Mouse (Mus musculus) kidney, postnatal 0 days (tissue): ENCODE results near the gene Pagr1b. TPM values are rescaled to one million over a fixed set of nuclear protein-coding genes. Genes with fewer than 3 reads are reported as not detected.

Experiments
- ATAC-seq: fragments of 200-750 bp; cut with Nextera tagmentation; replicated peaks from 2 replicates; pipeline ENCODE4 v1.8.0; 2017; ENCODE audit warnings: low read depth, moderate number of reproducible peaks, moderate TSS enrichment, moderate library complexity; ENCODE audit not compliant: low FRiP score
- DNase-seq: peaks from one replicate; pipeline ENCODE4 v3.0.0-alpha.2; 2016; ENCODE audit warnings: low spot score
- H3K27ac ChIP-seq: fragments of 300-500 bp; sonication (generic); 2 replicates; pipeline ENCODE4 v1.5.1; 2014; ENCODE audit warnings: mild to moderate bottlenecking
- H3K27me3 ChIP-seq: fragments of 300-500 bp; sonication (generic); 2 replicates; pipeline ENCODE4 v1.6.1; 2014; ENCODE audit warnings: low read length, mixed read lengths; ENCODE audit not compliant: insufficient read depth
- H3K36me3 ChIP-seq: fragments of 300-500 bp; sonication (generic); 2 replicates; pipeline ENCODE4 v1.6.1; 2014; ENCODE audit warnings: low read length, mixed read lengths; ENCODE audit not compliant: insufficient read depth
- H3K4me1 ChIP-seq: fragments of 300-500 bp; sonication (generic); replicated peaks from 2 replicates; pipeline ENCODE4 v1.6.1; 2014; ENCODE audit warnings: antibody characterized with exemption, low read length, mixed read lengths; ENCODE audit not compliant: insufficient read depth
- H3K4me2 ChIP-seq: fragments of 300-500 bp; sonication (generic); 2 replicates; pipeline ENCODE4 v1.6.1; 2014; ENCODE audit warnings: mild to moderate bottlenecking, low read length, moderate library complexity, mixed read lengths
- H3K4me3 ChIP-seq: fragments of 300-500 bp; sonication (generic); replicated peaks from 2 replicates; pipeline ENCODE4 v1.5.1; 2014; ENCODE audit warnings: low read depth, low read length
- H3K9ac ChIP-seq: fragments of 300-500 bp; sonication (generic); 2 replicates; pipeline ENCODE4 v1.6.1; 2014; ENCODE audit warnings: low read depth, low read length
- H3K9me3 ChIP-seq: fragments of 300-500 bp; sonication (generic); replicated peaks from 2 replicates; pipeline ENCODE4 v1.6.1; 2016; ENCODE audit warnings: low read length, inconsistent platforms, mixed read lengths
- CTCF ChIP-seq: IDR thresholded peaks from 2 replicates; pipeline ENCODE4 v1.5.1; 2016; ENCODE audit warnings: antibody characterized with exemption, low read depth, mild to moderate bottlenecking, moderate library complexity
- WGBS: fragments of 180-500 bp; shearing (Covaris S2); extraction: QIAGEN DNeasy Blood & Tissue Kit; methylation state at CpG from one replicate; pipeline ENCODE4 v1.1.7; 2014; 5-methylcytosine and 5-hydroxymethylcytosine counted together
- polyA plus RNA-seq: library from polyadenylated mRNA; unstranded; fragments of >200 nt; fragmentation: Nextera tagmentation; extraction: Ambion mirVana; gene quantifications from 2 replicates; pipeline ENCODE4 v1.2.1, GENCODE M21; 2015

Gene Pagr1b
- polyA plus RNA-seq, 1 experiment from 2014 or later, result 0.21 TPM

- Histone ChIP-seq H3K4me3 (0 out of 2 replicates have a peak overlapping the region, but pooled peaks have one; percentile 7), H3K9me3 (no peaks in the 10 kb centered on the region), H3K4me1 (peaks cover 43% of the 10 kb centered on the region), H3K4me2 (0 out of 2 replicates have a peak overlapping the region, but pooled peaks have one; percentile 14), H3K27me3 (no peaks in the 10 kb centered on the region), H3K9ac (no peak overlapping the region), H3K27ac (peak overlapping the region; percentile 60), H3K36me3 (0 out of 2 replicates have a peak, but pooled peaks cover 13% of the 10 kb centered on the region)
- no peak for TF ChIP-seq CTCF
- no peak for DNase-seq
- no peak for ATAC-seq
- 31% methylated on average over 6 of the region's 6 CpGs for WGBS
Measured at GRCm38 (mm10) chr7:127017950-127018345, 1.7 kb upstream of the Pagr1b start.

GRCm38 (mm10) chr7:127016971-127017949 is 976 bp upstream of the Pagr1b start, which contains the start of gene Pagr1a:
Gene Pagr1a (minus strand): TSS chr7:127017352.
- H3K4me1 ChIP-seq, result peaks cover 41% of the 10 kb centered on the region
- peak; percentile 100 for DNase-seq
- 0 out of 2 replicates have a peak, but pooled peaks cover 7% of the 10 kb centered on the region for H3K36me3 ChIP-seq
- no peaks in the 10 kb centered on the region for H3K9me3 ChIP-seq
- H3K27me3 ChIP-seq, result no peaks in the 10 kb centered on the region
- peak; percentile 76 for ATAC-seq
- H3K9ac ChIP-seq, result peak within 1 kb of the TSS; percentile 82
- peak; percentile 88 for TF ChIP-seq CTCF
- H3K27ac ChIP-seq, result peak within 1 kb of the TSS; percentile 95
- H3K4me3 ChIP-seq, result peak within 1 kb of the TSS; percentile 68
- peak within 1 kb of the TSS; percentile 79 for H3K4me2 ChIP-seq
- WGBS, result 2% methylated on average over 39 of the region's 39 CpGs

- Histone ChIP-seq H3K27me3 (no peaks in the 10 kb centered on the region), H3K9me3 (no peaks in the 10 kb centered on the region), H3K27ac (peak overlapping the region; percentile 95), H3K4me3 (peak overlapping the region; percentile 68), H3K9ac (peak overlapping the region; percentile 82), H3K36me3 (0 out of 2 replicates have a peak, but pooled peaks cover 4% of the 10 kb centered on the region), H3K4me2 (peak overlapping the region; percentile 79), H3K4me1 (peaks cover 36% of the 10 kb centered on the region)
- WGBS, result 1% methylated on average over 22 of the region's 22 CpGs
- no peak for TF ChIP-seq CTCF
- DNase-seq (no peak), ATAC-seq (peak; percentile 27)
Measured at GRCm38 (mm10) chr7:127016486-127016938, 228 bp upstream of the Pagr1b start.

- Histone ChIP-seq H3K4me3 (peak overlapping the region; percentile 68), H3K9me3 (no peaks in the 10 kb centered on the region), H3K27ac (peak overlapping the region; percentile 95), H3K36me3 (0 out of 2 replicates have a peak, but pooled peaks cover 4% of the 10 kb centered on the region), H3K4me2 (peak overlapping the region; percentile 79), H3K9ac (peak overlapping the region; percentile 82), H3K27me3 (no peaks in the 10 kb centered on the region), H3K4me1 (peaks cover 32% of the 10 kb centered on the region; the same call in 1 of the 2 replicates)
- DNase-seq (peak; percentile 73), ATAC-seq (peak; percentile 34)
- no peak for TF ChIP-seq CTCF
- WGBS, result under 1% methylated on average over 10 of the region's 10 CpGs
Measured at GRCm38 (mm10) chr7:127016081-127016480, 203 bp downstream of the Pagr1b start.

- no peak for TF ChIP-seq CTCF
- Histone ChIP-seq H3K4me2 (no peak overlapping the region), H3K4me3 (no peak overlapping the region), H3K9me3 (no peaks in the 10 kb centered on the region), H3K27ac (peak overlapping the region; percentile 6; the same call in 1 of the 2 replicates), H3K36me3 (0 out of 2 replicates have a peak, but pooled peaks cover 4% of the 10 kb centered on the region), H3K27me3 (no peaks in the 10 kb centered on the region), H3K4me1 (peaks cover 26% of the 10 kb centered on the region; the same call in 1 of the 2 replicates), H3K9ac (no peak overlapping the region)
- WGBS, result 93% methylated on average over 12 of the region's 12 CpGs
- DNase-seq, result no peak
- ATAC-seq, result no peak
Measured at GRCm38 (mm10) chr7:127014993-127015392, 1.3 kb downstream of the Pagr1b start.

- no peak for TF ChIP-seq CTCF
- peak within 1 kb of the TSS; percentile 70 for H3K9ac ChIP-seq
- peak; percentile 87 for DNase-seq
- peak within 1 kb of the TSS; percentile 47 for H3K4me3 ChIP-seq
- peaks cover 21% of the 10 kb centered on the region; the same call in 1 of the 2 replicates for H3K4me1 ChIP-seq
- H3K36me3 ChIP-seq, result 0 out of 2 replicates have a peak, but pooled peaks cover 4% of the 10 kb centered on the region
- H3K4me2 ChIP-seq, result peak within 1 kb of the TSS; percentile 73
- no peak for ATAC-seq
- H3K27me3 ChIP-seq, result no peaks in the 10 kb centered on the region
- H3K27ac ChIP-seq, result peak within 1 kb of the TSS; percentile 31
- 14% methylated on average over 11 of the region's 11 CpGs for WGBS
- no peaks in the 10 kb centered on the region for H3K9me3 ChIP-seq
Measured at GRCm38 (mm10) chr7:127014320-127014719, 2.0 kb downstream of the Pagr1b start, which contains the start of gene Mvp. Gene Mvp (minus strand): TSS chr7:127014621.
